Mouse (Mus musculus) gastrocnemius, postnatal 14 days (tissue): ENCODE results near the gene Nisch. TPM values are rescaled to one million over a fixed set of nuclear protein-coding genes. Genes with fewer than 3 reads are reported as not detected.

ENCODE experiments used
- DNase-seq: peaks from one replicate; pipeline ENCODE4 v3.0.0; 2021; ENCODE audit warnings: mixed read lengths
- intact Hi-C: fragments of 180-260 bp; cut with DNase I; formaldehyde crosslinking; loops from one replicate; pipeline ENCODE4 v1.15.1; 2025; ENCODE audit warnings: low total_unique reads
- total RNA-seq, 2 experiments: library from RNA; stranded (reverse); gene quantifications; 2 replicates each; pipeline ENCODE4 v1.2.3; 2021

The Nisch gene
- total RNA-seq, 2 experiments from 2014 or later, result 93.2 to 102 TPM

- intact Hi-C loops, result no loop called here
- no peak for DNase-seq
Measured at GRCm38 (mm10) chr14:31228234-31228633, 11.5 kb upstream of the Nisch start.

- intact Hi-C loops, result no loop called here
- DNase-seq, result peak; percentile 47
Measured at GRCm38 (mm10) chr14:31226978-31227377, 10.2 kb upstream of the Nisch start.

GRCm38 (mm10) chr14:31217666-31218065 is 920 bp upstream of the Nisch start, which contains the start of gene Sema3g:
Gene Sema3g (plus strand): TSS chr14:31217860.
- intact Hi-C loops, result no loop called here
- DNase-seq, result peak; percentile 62

GRCm38 (mm10) chr14:31215157-31216002 is 1.4 kb downstream of the Nisch start:
- intact Hi-C loops, result no loop called here
- DNase-seq, result peak; percentile 55

- no peak for DNase-seq
- intact Hi-C loops, result loop anchor here (5.0 kb wide), 1 partner anchor 33 kb away; no protein-coding TSS in a partner anchor
Measured at GRCm38 (mm10) chr14:31214684-31215083, 2.1 kb downstream of the Nisch start.

- no peak for DNase-seq
- intact Hi-C loops, result loop anchor here (5.0 kb wide), 1 partner anchor 33 kb away; no protein-coding TSS in a partner anchor
Measured at GRCm38 (mm10) chr14:31213868-31214267, 2.9 kb downstream of the Nisch start.

GRCm38 (mm10) chr14:31212499-31212898 is 4.2 kb downstream of the Nisch start:
- no peak for DNase-seq
- intact Hi-C loops, result loop anchor here (5.0 kb wide), 1 partner anchor 35 kb away; no protein-coding TSS in a partner anchor

GRCm38 (mm10) chr14:31211854-31212253 is 4.9 kb downstream of the Nisch start:
- intact Hi-C loops, result loop anchor here (5.0 kb wide), 1 partner anchor 35 kb away; no protein-coding TSS in a partner anchor
- DNase-seq, result no peak

GRCm38 (mm10) chr14:31209133-31209557 is 7.6 kb downstream of the Nisch start:
- DNase-seq, result no peak
- intact Hi-C loops, result no loop called here

GRCm38 (mm10) chr14:31208084-31208483 is 8.7 kb downstream of the Nisch start, which contains the start of gene Tnnc1:
Gene Tnnc1 (plus strand): TSS chr14:31208312.
- intact Hi-C loops, result no loop called here
- DNase-seq, result no peak

GRCm38 (mm10) chr14:31207070-31207830 is 9.5 kb downstream of the Nisch start:
- intact Hi-C loops, result no loop called here
- no peak for DNase-seq

GRCm38 (mm10) chr14:31206472-31206981 is 10.2 kb downstream of the Nisch start:
- intact Hi-C loops, result no loop called here

GRCm38 (mm10) chr14:31205562-31206467 is 10.9 kb downstream of the Nisch start:
- DNase-seq, result peak; percentile 57

More at GRCm38 (mm10) chr14:31206472-31206981, 10.2 kb downstream of the Nisch start:
- peak; percentile 98 for DNase-seq

GRCm38 (mm10) chr14:31205244-31205561 is 11.5 kb downstream of the Nisch start:
- no peak for DNase-seq
- intact Hi-C loops, result no loop called here

More at GRCm38 (mm10) chr14:31205562-31206467, 10.9 kb downstream of the Nisch start:
- intact Hi-C loops, result no loop called here

- intact Hi-C loops, result no loop called here
- DNase-seq, result no peak
Measured at GRCm38 (mm10) chr14:31204844-31205243, 11.9 kb downstream of the Nisch start.

GRCm38 (mm10) chr14:31200038-31200437 is 16.7 kb downstream of the Nisch start:
- no peak for DNase-seq
- intact Hi-C loops, result no loop called here

GRCm38 (mm10) chr14:31199599-31199998 is 17.1 kb downstream of the Nisch start:
- intact Hi-C loops, result no loop called here

GRCm38 (mm10) chr14:31197547-31198516 is 18.9 kb downstream of the Nisch start:
- DNase-seq, result peak; percentile 66
- intact Hi-C loops, result no loop called here

More at GRCm38 (mm10) chr14:31199599-31199998, 17.1 kb downstream of the Nisch start:
- DNase-seq, result no peak
